Mouse (Mus musculus): ENCODE measurements around the gene Anks1. TPM values are rescaled to one million over a fixed set of nuclear protein-coding genes. Genes with fewer than 3 reads are reported as not detected.
"Not testable (repeated sequence)": the region's sequence is repeated elsewhere in the genome, so short reads cannot be mapped to it uniquely, and the experiment has no call there.

Anks1 gene
- polyA plus RNA-seq, 1 experiment from 2014 or later = 14.5 TPM

- no peak overlapping the region for H3K4me3 ChIP-seq (ENCODE audit: low read length)
- H3K9me3 ChIP-seq (ENCODE audit: low read length) = no peaks in the 10 kb centered on the region
- 76% methylated on average over 21 of the region's 21 CpGs for WGBS
- no peak overlapping the region for H3K4me2 ChIP-seq (replicated peaks; ENCODE audit: low read depth, low read length)
- H3K9ac ChIP-seq (replicated peaks; ENCODE audit: low read length) = no peak overlapping the region
- no peak for ATAC-seq (ENCODE audit: low FRiP score, low TSS enrichment)
- no peaks in the 10 kb centered on the region for H3K27me3 ChIP-seq (ENCODE audit: insufficient read depth, low read length)
- H3K4me1 ChIP-seq (ENCODE audit: insufficient read depth, low read length) = peaks cover 20% of the 10 kb centered on the region
- peak overlapping the region; percentile 21 for H3K27ac ChIP-seq (ENCODE audit: low read length)
- no peaks in the 10 kb centered on the region for H3K36me3 ChIP-seq (ENCODE audit: insufficient read depth, low read length)
These were observed 51.3 kb downstream of the Anks1 start for GRCm38 (mm10) chr17:27960128-27961111.

- H3K36me3 ChIP-seq (ENCODE audit: insufficient read depth, low read length); H3K27me3 ChIP-seq (ENCODE audit: insufficient read depth, low read length); H3K9me3 ChIP-seq (ENCODE audit: low read length); H3K4me3 ChIP-seq (ENCODE audit: low read length); H3K9ac ChIP-seq (replicated peaks; ENCODE audit: low read length); H3K27ac ChIP-seq (ENCODE audit: low read length); H3K4me2 ChIP-seq (replicated peaks; ENCODE audit: low read depth, low read length); ATAC-seq (ENCODE audit: low FRiP score, low TSS enrichment): not testable (repeated sequence)
- WGBS = 90% methylated on average over 7 of the region's 7 CpGs
- H3K4me1 ChIP-seq (ENCODE audit: insufficient read depth, low read length) = peaks cover 28% of the 10 kb centered on the region
These were observed 54.0 kb downstream of the Anks1 start for GRCm38 (mm10) chr17:27963120-27963519.

- Histone ChIP-seq H3K36me3 (ENCODE audit: insufficient read depth, low read length) (no peaks in the 10 kb centered on the region), H3K9me3 (ENCODE audit: low read length) (no peaks in the 10 kb centered on the region), H3K27me3 (ENCODE audit: insufficient read depth, low read length) (no peaks in the 10 kb centered on the region), H3K4me2 (replicated peaks; ENCODE audit: low read depth, low read length) (no peak overlapping the region), H3K4me1 (ENCODE audit: insufficient read depth, low read length) (peaks cover 42% of the 10 kb centered on the region), H3K4me3 (ENCODE audit: low read length) (no peak overlapping the region), H3K9ac (replicated peaks; ENCODE audit: low read length) (0 out of 2 replicates have a peak overlapping the region, but pooled peaks have one; percentile 37), H3K27ac (ENCODE audit: low read length) (peak overlapping the region; percentile 89)
- ATAC-seq (ENCODE audit: low FRiP score, low TSS enrichment) = peak; percentile 19; the same call in 1 of the 2 replicates
- WGBS = 42% methylated on average over 4 of the region's 4 CpGs
These were observed 55.5 kb downstream of the Anks1 start for GRCm38 (mm10) chr17:27964607-27965006.

- Histone ChIP-seq H3K36me3 (ENCODE audit: insufficient read depth, low read length) (no peaks in the 10 kb centered on the region), H3K27ac (ENCODE audit: low read length) (peak overlapping the region; percentile 89), H3K27me3 (ENCODE audit: insufficient read depth, low read length) (no peaks in the 10 kb centered on the region), H3K4me1 (ENCODE audit: insufficient read depth, low read length) (peaks cover 40% of the 10 kb centered on the region), H3K9ac (replicated peaks; ENCODE audit: low read length) (no peak overlapping the region), H3K4me2 (replicated peaks; ENCODE audit: low read depth, low read length) (no peak overlapping the region), H3K4me3 (ENCODE audit: low read length) (no peak overlapping the region), H3K9me3 (ENCODE audit: low read length) (no peaks in the 10 kb centered on the region)
- 61% methylated on average over 10 of the region's 10 CpGs for WGBS
- ATAC-seq (ENCODE audit: low FRiP score, low TSS enrichment) = peak; percentile 73
These were observed 56.2 kb downstream of the Anks1 start for GRCm38 (mm10) chr17:27965292-27965691.

- no peaks in the 10 kb centered on the region for H3K27me3 ChIP-seq (ENCODE audit: insufficient read depth, low read length)
- H3K9me3 ChIP-seq (ENCODE audit: low read length) = no peaks in the 10 kb centered on the region
- H3K4me2 ChIP-seq (replicated peaks; ENCODE audit: low read depth, low read length) = no peak overlapping the region
- no peak for ATAC-seq (ENCODE audit: low FRiP score, low TSS enrichment)
- no peaks in the 10 kb centered on the region for H3K36me3 ChIP-seq (ENCODE audit: insufficient read depth, low read length)
- H3K4me1 ChIP-seq (ENCODE audit: insufficient read depth, low read length) = peaks cover 40% of the 10 kb centered on the region
- H3K4me3 ChIP-seq (ENCODE audit: low read length) = no peak overlapping the region
- H3K9ac ChIP-seq (replicated peaks; ENCODE audit: low read length) = no peak overlapping the region
- H3K27ac ChIP-seq (ENCODE audit: low read length) = no peak overlapping the region; the same call in 1 of the 2 replicates
- WGBS = 64% methylated on average over 4 of the region's 4 CpGs
These were observed 57.0 kb downstream of the Anks1 start for GRCm38 (mm10) chr17:27966056-27966455.

- no peak overlapping the region for H3K27ac ChIP-seq (ENCODE audit: low read length)
These were observed 57.5 kb downstream of the Anks1 start for GRCm38 (mm10) chr17:27966508-27967021.

GRCm38 (mm10) chr17:27967529-27967928 lies 58.4 kb downstream of the Anks1 start:
- no peak for ATAC-seq (ENCODE audit: low FRiP score, low TSS enrichment)
- H3K9me3 ChIP-seq (ENCODE audit: low read length) = no peaks in the 10 kb centered on the region
- H3K36me3 ChIP-seq (ENCODE audit: insufficient read depth, low read length) = no peaks in the 10 kb centered on the region
- H3K9ac ChIP-seq (replicated peaks; ENCODE audit: low read length) = no peak overlapping the region
- H3K27me3 ChIP-seq (ENCODE audit: insufficient read depth, low read length) = no peaks in the 10 kb centered on the region
- no peak overlapping the region for H3K27ac ChIP-seq (ENCODE audit: low read length)
- H3K4me2 ChIP-seq (replicated peaks; ENCODE audit: low read depth, low read length) = no peak overlapping the region
- WGBS = 85% methylated on average over 7 of the region's 7 CpGs
- peaks cover 40% of the 10 kb centered on the region for H3K4me1 ChIP-seq (ENCODE audit: insufficient read depth, low read length)
- no peak overlapping the region for H3K4me3 ChIP-seq (ENCODE audit: low read length)

More at GRCm38 (mm10) chr17:27966508-27967021, 57.5 kb downstream of the Anks1 start:
- peaks cover 40% of the 10 kb centered on the region for H3K4me1 ChIP-seq (ENCODE audit: insufficient read depth, low read length)
- no peak overlapping the region for H3K4me3 ChIP-seq (ENCODE audit: low read length)
- no peak overlapping the region for H3K9ac ChIP-seq (replicated peaks; ENCODE audit: low read length)
- H3K9me3 ChIP-seq (ENCODE audit: low read length) = no peaks in the 10 kb centered on the region
- no peaks in the 10 kb centered on the region for H3K36me3 ChIP-seq (ENCODE audit: insufficient read depth, low read length)
- 83% methylated on average over 11 of the region's 11 CpGs for WGBS
- no peak overlapping the region for H3K4me2 ChIP-seq (replicated peaks; ENCODE audit: low read depth, low read length)
- no peak for ATAC-seq (ENCODE audit: low FRiP score, low TSS enrichment)
- no peaks in the 10 kb centered on the region for H3K27me3 ChIP-seq (ENCODE audit: insufficient read depth, low read length)

- H3K27me3 ChIP-seq (ENCODE audit: insufficient read depth, low read length) = no peaks in the 10 kb centered on the region
- no peak overlapping the region for H3K4me2 ChIP-seq (replicated peaks; ENCODE audit: low read depth, low read length)
- no peak overlapping the region for H3K27ac ChIP-seq (ENCODE audit: low read length)
- 75% methylated on average over 9 of the region's 9 CpGs for WGBS
- no peak overlapping the region for H3K9ac ChIP-seq (replicated peaks; ENCODE audit: low read length)
- peaks cover 40% of the 10 kb centered on the region for H3K4me1 ChIP-seq (ENCODE audit: insufficient read depth, low read length)
- no peak overlapping the region for H3K4me3 ChIP-seq (ENCODE audit: low read length)
- H3K36me3 ChIP-seq (ENCODE audit: insufficient read depth, low read length) = no peaks in the 10 kb centered on the region
- H3K9me3 ChIP-seq (ENCODE audit: low read length) = no peaks in the 10 kb centered on the region
- ATAC-seq (ENCODE audit: low FRiP score, low TSS enrichment) = no peak
These were observed 59.1 kb downstream of the Anks1 start for GRCm38 (mm10) chr17:27968033-27968750.

- H3K27ac ChIP-seq (ENCODE audit: low read length) = peak overlapping the region; percentile 40; the same call in 1 of the 2 replicates
- no peak for ATAC-seq (ENCODE audit: low FRiP score, low TSS enrichment)
- 88% methylated on average over 5 of the region's 5 CpGs for WGBS
These were observed 59.8 kb downstream of the Anks1 start for GRCm38 (mm10) chr17:27968903-27969302.

More at GRCm38 (mm10) chr17:27968903-27969302, 59.8 kb downstream of the Anks1 start:
- no peak overlapping the region for H3K4me2 ChIP-seq (replicated peaks; ENCODE audit: low read depth, low read length)
- H3K9ac ChIP-seq (replicated peaks; ENCODE audit: low read length) = no peak overlapping the region
- no peaks in the 10 kb centered on the region for H3K36me3 ChIP-seq (ENCODE audit: insufficient read depth, low read length)
- H3K4me1 ChIP-seq (ENCODE audit: insufficient read depth, low read length) = peaks cover 36% of the 10 kb centered on the region
- H3K27me3 ChIP-seq (ENCODE audit: insufficient read depth, low read length) = no peaks in the 10 kb centered on the region
- no peaks in the 10 kb centered on the region for H3K9me3 ChIP-seq (ENCODE audit: low read length)
- no peak overlapping the region for H3K4me3 ChIP-seq (ENCODE audit: low read length)
